Mouse (Mus musculus) liver, embryonic 15.5 days (tissue): ENCODE results near the gene Cracr2a. TPM values are rescaled to one million over a fixed set of nuclear protein-coding genes. Genes with fewer than 3 reads are reported as not detected.

Experiments used
- ATAC-seq: fragments of 200-750 bp; cut with Nextera tagmentation; 2 replicates; pipeline ENCODE4 v1.8.0; 2017; ENCODE audit warnings: moderate number of reproducible peaks, mild to moderate bottlenecking, moderate library complexity; ENCODE audit not compliant: insufficient read depth
- H3K27ac ChIP-seq: fragments of 300-500 bp; sonication (generic); replicated peaks from 2 replicates; pipeline ENCODE4 v1.5.1; 2015; ENCODE audit warnings: mild to moderate bottlenecking, inconsistent platforms
- H3K27me3 ChIP-seq: fragments of 300-500 bp; sonication (generic); 2 replicates; pipeline ENCODE4 v1.6.1; 2015; ENCODE audit warnings: mild to moderate bottlenecking, inconsistent platforms
- H3K36me3 ChIP-seq: fragments of 300-500 bp; sonication (generic); replicated peaks from 2 replicates; pipeline ENCODE4 v1.6.1; 2015; ENCODE audit warnings: moderate library complexity, mild to moderate bottlenecking, inconsistent platforms
- H3K4me1 ChIP-seq: fragments of 300-500 bp; sonication (generic); replicated peaks from 2 replicates; pipeline ENCODE4 v1.6.1; 2015; ENCODE audit warnings: inconsistent platforms
- H3K4me2 ChIP-seq: fragments of 300-500 bp; sonication (generic); 2 replicates; pipeline ENCODE4 v1.6.1; 2015; ENCODE audit warnings: moderate library complexity, mild to moderate bottlenecking, inconsistent platforms
- H3K4me3 ChIP-seq: fragments of 300-500 bp; sonication (generic); replicated peaks from 2 replicates; pipeline ENCODE4 v1.5.1; 2015; ENCODE audit warnings: mild to moderate bottlenecking, inconsistent platforms
- H3K9ac ChIP-seq: fragments of 300-500 bp; sonication (generic); 2 replicates; pipeline ENCODE4 v1.6.1; 2015; ENCODE audit warnings: moderate library complexity, mild to moderate bottlenecking, inconsistent platforms
- H3K9me3 ChIP-seq: fragments of 300-500 bp; sonication (generic); replicated peaks from 2 replicates; pipeline ENCODE4 v1.6.1; 2016; ENCODE audit warnings: inconsistent platforms
- WGBS: fragments of 180-500 bp; shearing (Covaris S2); methylation state at CpG from one replicate; pipeline ENCODE4 v1.1.7; 2015; ENCODE audit warnings: mixed read lengths; ENCODE audit not compliant: insufficient replicate concordance; 5-methylcytosine and 5-hydroxymethylcytosine counted together
- polyA plus RNA-seq: library from polyadenylated mRNA; unstranded; fragments of >200 nt; fragmentation: Nextera tagmentation; extraction: Ambion mirVana; gene quantifications from 2 replicates; pipeline ENCODE4 v1.2.1, GENCODE M21; 2015

Gene Cracr2a
- polyA plus RNA-seq, 1 experiment from 2014 or later: 0.97 TPM

- ATAC-seq: no peak
- WGBS: 43% methylated on average over 4 of the region's 4 CpGs
- H3K4me3 ChIP-seq: no peak overlapping the region
- H3K27me3 ChIP-seq: no peaks in the 10 kb centered on the region
- no peak overlapping the region for H3K9ac ChIP-seq
- H3K27ac ChIP-seq: no peak overlapping the region
- no peak overlapping the region for H3K4me2 ChIP-seq
- peaks cover 19% of the 10 kb centered on the region for H3K4me1 ChIP-seq
- no peaks in the 10 kb centered on the region for H3K9me3 ChIP-seq
- H3K36me3 ChIP-seq: no peaks in the 10 kb centered on the region
Measured at GRCm38 (mm10) chr6:127593487-127593886, 32.3 kb downstream of the Cracr2a start.

- 69% methylated on average over 6 of the region's 6 CpGs for WGBS
Measured at GRCm38 (mm10) chr6:127599280-127599679, 38.1 kb downstream of the Cracr2a start.

GRCm38 (mm10) chr6:127605067-127606025 lies 44.2 kb downstream of the Cracr2a start:
- 60% methylated on average over 15 of the region's 15 CpGs for WGBS
- Histone ChIP-seq H3K27ac (no peak overlapping the region), H3K9me3 (no peaks in the 10 kb centered on the region), H3K36me3 (no peaks in the 10 kb centered on the region), H3K4me2 (no peak overlapping the region), H3K9ac (no peak overlapping the region), H3K4me3 (no peak overlapping the region), H3K4me1 (no peaks in the 10 kb centered on the region), H3K27me3 (no peaks in the 10 kb centered on the region)
- no peak for ATAC-seq

More at GRCm38 (mm10) chr6:127599280-127599679, 38.1 kb downstream of the Cracr2a start:
- no peaks in the 10 kb centered on the region for H3K27me3 ChIP-seq
- H3K9me3 ChIP-seq: no peaks in the 10 kb centered on the region
- H3K36me3 ChIP-seq: no peaks in the 10 kb centered on the region
- no peak overlapping the region for H3K4me2 ChIP-seq
- H3K9ac ChIP-seq: no peak overlapping the region
- H3K4me1 ChIP-seq: no peaks in the 10 kb centered on the region
- no peak overlapping the region for H3K27ac ChIP-seq
- no peak for ATAC-seq
- H3K4me3 ChIP-seq: no peak overlapping the region

- Histone ChIP-seq H3K4me2 (no peak overlapping the region), H3K9ac (no peak overlapping the region), H3K4me1 (no peaks in the 10 kb centered on the region), H3K4me3 (no peak overlapping the region), H3K27me3 (no peaks in the 10 kb centered on the region), H3K9me3 (no peaks in the 10 kb centered on the region), H3K27ac (no peak overlapping the region), H3K36me3 (no peaks in the 10 kb centered on the region)
- no peak for ATAC-seq
Measured at GRCm38 (mm10) chr6:127609673-127610072, 48.5 kb downstream of the Cracr2a start.

GRCm38 (mm10) chr6:127611216-127611615 lies 50.1 kb downstream of the Cracr2a start:
- H3K27ac ChIP-seq: no peak overlapping the region
- no peak overlapping the region for H3K4me3 ChIP-seq
- ATAC-seq: no peak
- WGBS: 73% methylated on average over 12 of the region's 12 CpGs
- H3K9ac ChIP-seq: no peak overlapping the region
- H3K4me1 ChIP-seq: no peaks in the 10 kb centered on the region
- no peaks in the 10 kb centered on the region for H3K36me3 ChIP-seq
- H3K9me3 ChIP-seq: no peaks in the 10 kb centered on the region
- no peak overlapping the region for H3K4me2 ChIP-seq
- H3K27me3 ChIP-seq: no peaks in the 10 kb centered on the region

- Histone ChIP-seq H3K27me3 (no peaks in the 10 kb centered on the region), H3K27ac (no peak overlapping the region), H3K4me2 (no peak overlapping the region), H3K9ac (no peak overlapping the region), H3K4me1 (no peaks in the 10 kb centered on the region), H3K9me3 (no peaks in the 10 kb centered on the region), H3K36me3 (no peaks in the 10 kb centered on the region), H3K4me3 (no peak overlapping the region)
- 62% methylated on average over 13 of the region's 13 CpGs for WGBS
- no peak for ATAC-seq
Measured at GRCm38 (mm10) chr6:127614083-127614984, 53.2 kb downstream of the Cracr2a start.

- no peaks in the 10 kb centered on the region for H3K9me3 ChIP-seq
- 68% methylated on average over 1 of the region's 1 CpGs for WGBS
- H3K27ac ChIP-seq: no peak overlapping the region
- no peak for ATAC-seq
- no peaks in the 10 kb centered on the region for H3K4me1 ChIP-seq
- no peak overlapping the region for H3K9ac ChIP-seq
- H3K4me3 ChIP-seq: no peak overlapping the region
- H3K27me3 ChIP-seq: no peaks in the 10 kb centered on the region
- no peaks in the 10 kb centered on the region for H3K36me3 ChIP-seq
- H3K4me2 ChIP-seq: no peak overlapping the region
Measured at GRCm38 (mm10) chr6:127616623-127617022, 55.5 kb downstream of the Cracr2a start.

GRCm38 (mm10) chr6:127617258-127618025 lies 56.3 kb downstream of the Cracr2a start:
- Histone ChIP-seq H3K9me3 (no peaks in the 10 kb centered on the region), H3K27me3 (no peaks in the 10 kb centered on the region), H3K36me3 (no peaks in the 10 kb centered on the region), H3K27ac (no peak overlapping the region), H3K9ac (no peak overlapping the region), H3K4me3 (no peak overlapping the region), H3K4me1 (no peaks in the 10 kb centered on the region), H3K4me2 (no peak overlapping the region)
- 40% methylated on average over 10 of the region's 10 CpGs for WGBS
- ATAC-seq: no peak

GRCm38 (mm10) chr6:127618686-127619085 lies 57.5 kb downstream of the Cracr2a start:
- H3K9me3 ChIP-seq: no peaks in the 10 kb centered on the region

GRCm38 (mm10) chr6:127625135-127625534 lies 64.0 kb downstream of the Cracr2a start:
- 19% methylated on average over 5 of the region's 5 CpGs for WGBS
- Histone ChIP-seq H3K27ac (no peak overlapping the region), H3K27me3 (no peaks in the 10 kb centered on the region), H3K4me2 (no peak overlapping the region), H3K9me3 (no peaks in the 10 kb centered on the region), H3K4me3 (no peak overlapping the region), H3K4me1 (no peaks in the 10 kb centered on the region), H3K9ac (no peak overlapping the region), H3K36me3 (no peaks in the 10 kb centered on the region)
- ATAC-seq: no peak

More at GRCm38 (mm10) chr6:127618686-127619085, 57.5 kb downstream of the Cracr2a start:
- WGBS: 79% methylated on average over 4 of the region's 4 CpGs
- Histone ChIP-seq H3K4me2 (no peak overlapping the region), H3K27ac (no peak overlapping the region), H3K27me3 (no peaks in the 10 kb centered on the region), H3K4me1 (no peaks in the 10 kb centered on the region), H3K9ac (no peak overlapping the region), H3K4me3 (no peak overlapping the region), H3K36me3 (no peaks in the 10 kb centered on the region)
- ATAC-seq: no peak
